Mouse (Mus musculus): Measurements from ENCODE around the gene Tasp1.
"Not testable (repeated sequence)": the region's sequence is repeated elsewhere in the genome, so short reads cannot be mapped to it uniquely, and the experiment has no call there.

The Tasp1 gene

GRCm38 (mm10) chr2:139883581-139884263 lies 182.9 kb downstream of the Tasp1 start:
- DNase-seq (ENCODE audit: low spot score in 2 of 2) = peak in 1 of 2 experiments; percentile 38

- peak in 1 of 2 experiments; percentile 16 for DNase-seq (ENCODE audit: low spot score in 2 of 2)
Observed at GRCm38 (mm10) chr2:139878052-139878621, 188.5 kb downstream of the Tasp1 start.

GRCm38 (mm10) chr2:139875876-139876275 lies 190.7 kb downstream of the Tasp1 start:
- no peak for DNase-seq (ENCODE audit: low spot score in 2 of 2)

- DNase-seq (ENCODE audit: low spot score in 2 of 2) = no peak
Observed at GRCm38 (mm10) chr2:139874173-139874572, 192.4 kb downstream of the Tasp1 start.

- no peak for DNase-seq (ENCODE audit: low spot score in 2 of 2)
Observed at GRCm38 (mm10) chr2:139873762-139874161, 192.8 kb downstream of the Tasp1 start.

GRCm38 (mm10) chr2:139869071-139869470 lies 197.5 kb downstream of the Tasp1 start:
- DNase-seq (ENCODE audit: low spot score in 2 of 2) = not testable (repeated sequence)

GRCm38 (mm10) chr2:139863396-139863795 lies 203.2 kb downstream of the Tasp1 start:
- not testable (repeated sequence) for DNase-seq (ENCODE audit: low spot score in 2 of 2)

GRCm38 (mm10) chr2:139860133-139860494 lies 206.5 kb downstream of the Tasp1 start:
- no peak for DNase-seq (ENCODE audit: low spot score in 2 of 2)

- DNase-seq (ENCODE audit: low spot score in 2 of 2) = no peak
Observed at GRCm38 (mm10) chr2:139859424-139860132, 207.0 kb downstream of the Tasp1 start.

GRCm38 (mm10) chr2:139849621-139850020 lies 217.0 kb downstream of the Tasp1 start:
- no peak for DNase-seq (ENCODE audit: low spot score in 2 of 2)

- no peak for DNase-seq (ENCODE audit: low spot score in 2 of 2)
Observed at GRCm38 (mm10) chr2:139841359-139841758, 225.2 kb downstream of the Tasp1 start.

GRCm38 (mm10) chr2:139840941-139841340 lies 225.7 kb downstream of the Tasp1 start:
- no peak for DNase-seq (ENCODE audit: low spot score in 2 of 2)

- no peak for DNase-seq (ENCODE audit: low spot score in 2 of 2)
Observed at GRCm38 (mm10) chr2:139821589-139822378, 244.8 kb downstream of the Tasp1 start.

- DNase-seq (ENCODE audit: low spot score in 2 of 2) = no peak
Observed at GRCm38 (mm10) chr2:139817275-139817674, 249.3 kb downstream of the Tasp1 start.

GRCm38 (mm10) chr2:139807887-139808286 lies 258.7 kb downstream of the Tasp1 start:
- no peak for DNase-seq (ENCODE audit: low spot score in 2 of 2)

GRCm38 (mm10) chr2:139804041-139804440 lies 262.6 kb downstream of the Tasp1 start:
- no peak for DNase-seq (ENCODE audit: low spot score in 2 of 2)

- DNase-seq (ENCODE audit: low spot score in 2 of 2) = no peak
Observed at GRCm38 (mm10) chr2:139792345-139793120, 274.1 kb downstream of the Tasp1 start.

- DNase-seq (ENCODE audit: low spot score in 2 of 2) = no peak
Observed at GRCm38 (mm10) chr2:139788658-139789057, 277.9 kb downstream of the Tasp1 start.

- peak in 1 of 2 experiments; percentile 20 for DNase-seq (ENCODE audit: low spot score in 2 of 2)
Observed at GRCm38 (mm10) chr2:139784946-139785345, 281.7 kb downstream of the Tasp1 start.

- DNase-seq (ENCODE audit: low spot score in 2 of 2) = peak in 1 of 2 experiments; percentile 8
Observed at GRCm38 (mm10) chr2:139784465-139784864, 282.1 kb downstream of the Tasp1 start.

All from frontal cortex, postnatal 36 days (tissue).